ENCODE assay signal across 8 mouse cellular contexts in genomic region chr14:79299796-79300195, GRCm38 (mm10). TPM values are rescaled to one million over a fixed set of nuclear protein-coding genes. Genes with fewer than 3 reads are reported as not detected.
DNase-seq lines count a peak whose midpoint lies in the region; ATAC-seq and TF ChIP-seq lines count a peak whose summit lies in the region.

No protein-coding gene starts in this region.

- H3K4me3 ChIP-seq in heart, embryonic 16.5 days (ENCODE audit: low read length), result peak overlapping the region; percentile 74
- peak overlapping the region; percentile 44 for H3K4me3 ChIP-seq in hindbrain, embryonic 14.5 days (replicated peaks; ENCODE audit: low read length)
- peak overlapping the region; percentile 94 for H3K4me3 ChIP-seq in liver, embryonic 16.5 days (ENCODE audit: low read depth, low read length)
- peak overlapping the region; percentile 66; the same call in 1 of the 2 replicates for H3K4me3 ChIP-seq in small intestine, adult 2 months (ENCODE audit: low read depth, low read length)

- peaks cover 8% of the 10 kb centered on the region for H3K4me1 ChIP-seq in heart, embryonic 16.5 days (ENCODE audit: control insufficient read depth, insufficient read depth, low read length)
- H3K4me1 ChIP-seq in hindbrain, embryonic 14.5 days (replicated peaks; ENCODE audit: control insufficient read depth, insufficient read depth, low read length), result peaks cover 10% of the 10 kb centered on the region
- peaks cover 49% of the 10 kb centered on the region for H3K4me1 ChIP-seq in liver, embryonic 16.5 days (ENCODE audit: control insufficient read depth, low read depth, low read length)
- peaks cover 13% of the 10 kb centered on the region for H3K4me1 ChIP-seq in small intestine, adult 2 months (ENCODE audit: control insufficient read depth, insufficient read depth, insufficient read length, low read length)

- H3K9ac ChIP-seq in heart, embryonic 16.5 days (ENCODE audit: low read length), result 0 out of 2 replicates have a peak overlapping the region, but pooled peaks have one; percentile 26
- peak overlapping the region; percentile 48; the same call in 1 of the 2 replicates for H3K9ac ChIP-seq in hindbrain, embryonic 14.5 days
- H3K9ac ChIP-seq in liver, embryonic 16.5 days (ENCODE audit: low read depth, low read length), result peak overlapping the region; percentile 92

- H3K4me2 ChIP-seq in heart, embryonic 16.5 days (ENCODE audit: low read depth, low read length), result peak overlapping the region; percentile 99
- peak overlapping the region; percentile 96 for H3K4me2 ChIP-seq in hindbrain, embryonic 14.5 days (replicated peaks)
- H3K4me2 ChIP-seq in liver, embryonic 16.5 days (ENCODE audit: low read depth, low read length), result peak overlapping the region; percentile 85

- no peak for TF ChIP-seq CTCF in small intestine, adult 2 months (IDR thresholded peaks at IDR 0.05; ENCODE audit: extremely low read depth, insufficient read length, insufficient replicate concordance, low read depth, low read length)

- 0 out of 2 replicates have a peak overlapping the region, but pooled peaks have one; percentile 16 for H3K27ac ChIP-seq in heart, embryonic 16.5 days (ENCODE audit: low read length)
- no peak overlapping the region for H3K27ac ChIP-seq in hindbrain, embryonic 14.5 days
- peak overlapping the region; percentile 92 for H3K27ac ChIP-seq in liver, embryonic 16.5 days (ENCODE audit: low read length)
- no peak overlapping the region for H3K27ac ChIP-seq in small intestine, adult 2 months (ENCODE audit: insufficient read depth, low read depth, low read length)

- no peak for TF ChIP-seq POLR2A in small intestine, adult 2 months (IDR thresholded peaks at IDR 0.05; ENCODE audit: low read depth, low read length)

- DNase-seq in heart, postnatal 10 days, result no peak
- peak; percentile 71 for DNase-seq in brain, adult 2 months (ENCODE audit: low read depth, low spot score)
- no peak for DNase-seq in hindbrain, embryonic 14.5 days (ENCODE audit: low spot score)
- DNase-seq in layer of hippocampus, adult 18-20 months (ENCODE audit: low spot score in 2 of 2), result no peak
- no peak for DNase-seq in layer of hippocampus, postnatal 36 days

- no peaks in the 10 kb centered on the region for H3K36me3 ChIP-seq in heart, embryonic 16.5 days (ENCODE audit: control insufficient read depth, insufficient read depth)
- no peaks in the 10 kb centered on the region for H3K36me3 ChIP-seq in hindbrain, embryonic 14.5 days (replicated peaks; ENCODE audit: control insufficient read depth, insufficient read depth)
- peaks cover 3% of the 10 kb centered on the region for H3K36me3 ChIP-seq in liver, embryonic 16.5 days (ENCODE audit: control insufficient read depth, insufficient read depth)
- no peaks in the 10 kb centered on the region for H3K36me3 ChIP-seq in small intestine, adult 2 months (ENCODE audit: control insufficient read depth, insufficient read depth, low read length)

- H3K9me3 ChIP-seq in heart, embryonic 16.5 days (replicated peaks; ENCODE audit: control insufficient read depth, low read length), result no peaks in the 10 kb centered on the region
- H3K9me3 ChIP-seq in hindbrain, embryonic 14.5 days (ENCODE audit: control insufficient read depth, low read length), result no peaks in the 10 kb centered on the region
- no peaks in the 10 kb centered on the region for H3K9me3 ChIP-seq in liver, embryonic 16.5 days (replicated peaks; ENCODE audit: control insufficient read depth, low read length)

- intact Hi-C loops in heart, postnatal 10 days (cut with DNase I), result loop anchor here (2.0 to 10.0 kb wide), 3 partner anchors 97 to 635 kb away; no protein-coding TSS in a partner anchor

- H3K27me3 ChIP-seq in heart, embryonic 16.5 days (ENCODE audit: control insufficient read depth, insufficient read depth, low read length), result peaks cover 9% of the 10 kb centered on the region; the same call in 1 of the 2 replicates
- H3K27me3 ChIP-seq in hindbrain, embryonic 14.5 days (ENCODE audit: control insufficient read depth, insufficient read depth, low read length), result peaks cover 18% of the 10 kb centered on the region
- H3K27me3 ChIP-seq in liver, embryonic 16.5 days (ENCODE audit: control insufficient read depth, insufficient read depth, low read depth, low read length), result no peaks in the 10 kb centered on the region
- H3K27me3 ChIP-seq in small intestine, adult 2 months (ENCODE audit: control insufficient read depth, insufficient read depth, low read length), result 0 out of 2 replicates have a peak, but pooled peaks cover 5% of the 10 kb centered on the region

- 51% methylated on average over 6 of the region's 6 CpGs for WGBS in heart, embryonic 16.5 days
- WGBS in hindbrain, embryonic 14.5 days, result 19% methylated on average over 6 of the region's 6 CpGs
- 37% methylated on average over 6 of the region's 6 CpGs for WGBS in liver, embryonic 16.5 days (ENCODE audit: insufficient replicate concordance)
- WGBS in small intestine, adult 2 months, result 23% methylated on average over 6 of the region's 6 CpGs

- no peak for ATAC-seq in heart, embryonic 16.5 days (replicated peaks; ENCODE audit: extremely low read depth, insufficient read depth, low FRiP score)
- no peak for ATAC-seq in hindbrain, embryonic 14.5 days (ENCODE audit: low FRiP score)
- ATAC-seq in liver, embryonic 16.5 days (ENCODE audit: low read depth), result no peak

RNA-seq across cellular contexts. Expression of gene Rgcc, which starts 1.6 kb away (rescaled TPM):
- 53.6 and 74.7 TPM in 2 replicates for polyA plus RNA-seq in heart, embryonic 16.5 days (2015; fragmentation: Nextera tagmentation; extraction: Ambion mirVana)
- 10 to 100 TPM; 51.6 to 57.6 TPM for total RNA-seq in heart, postnatal 10 days (2021)
- 36.4 and 40.4 TPM in 2 replicates for polyA plus RNA-seq in hindbrain, embryonic 14.5 days (2014; fragmentation: Nextera tagmentation; extraction: Ambion mirVana)
- 237 and 262 TPM in 2 replicates for polyA plus RNA-seq in liver, embryonic 16.5 days (2015; fragmentation: Nextera tagmentation; extraction: Ambion mirVana)
- 29.9 and 42.1 TPM in 2 replicates for polyA plus RNA-seq in small intestine, adult 2 months (2012; rRNA removed)
- total RNA-seq in layer of hippocampus, adult 18-20 months (2021), result 10 to 100 TPM; 41.4 to 42.2 TPM
- 10 to 100 TPM; 44.6 to 44.8 TPM for total RNA-seq in layer of hippocampus, postnatal 36 days (2021)

RNA-seq across cellular contexts. Expression of gene Zfp957, which starts 52.6 kb away (rescaled TPM):
- polyA plus RNA-seq in heart, embryonic 16.5 days (2015; fragmentation: Nextera tagmentation; extraction: Ambion mirVana), result 0.13 TPM in 1 of 2 replicates, not detected in the other
- not detected for total RNA-seq in heart, postnatal 10 days (2021)
- 0.08 TPM in 1 of 2 replicates, not detected in the other for polyA plus RNA-seq in hindbrain, embryonic 14.5 days (2014; fragmentation: Nextera tagmentation; extraction: Ambion mirVana)
- not detected in 2 replicates for polyA plus RNA-seq in liver, embryonic 16.5 days (2015; fragmentation: Nextera tagmentation; extraction: Ambion mirVana)
- not detected in 2 replicates for polyA plus RNA-seq in small intestine, adult 2 months (2012; rRNA removed)
- total RNA-seq in layer of hippocampus, adult 18-20 months (2021), result not detected
- total RNA-seq in layer of hippocampus, postnatal 36 days (2021), result not detected

Comparison
In these comparisons a context has a peak if more than half of its experiments do, and no peak if none do; other contexts are left out.
1. H3K27ac ChIP-seq: peak in heart, embryonic 16.5 days (single experiment) and liver, embryonic 16.5 days (single experiment); none in hindbrain, embryonic 14.5 days (single experiment) and small intestine, adult 2 months (single experiment).
2. H3K4me3 ChIP-seq: peak in every context shown above with its lines; median percentile 94 in liver, embryonic 16.5 days; 74 in heart, embryonic 16.5 days; 66 in small intestine, adult 2 months; 44 in hindbrain, embryonic 14.5 days.
3. H3K9ac ChIP-seq: peak in every context shown above with its lines; median percentile 92 in liver, embryonic 16.5 days; 48 in hindbrain, embryonic 14.5 days; 26 in heart, embryonic 16.5 days.
4. Peak in every context shown above with its lines, with median percentiles within 50 percentile points of each other: H3K4me2 ChIP-seq.